Mouse (Mus musculus) lung, adult 2 months (tissue): Measurements from ENCODE around the gene Fam19a2.

Experiments
- CTCF ChIP-seq: fragments of 200-500 bp; IDR thresholded peaks from 2 replicates; pipeline ENCODE4 v1.5.1; 2011; ENCODE audit warnings: mild to moderate bottlenecking, low read length, control low read depth; ENCODE audit not compliant: insufficient read depth
- POLR2A ChIP-seq: fragments of 200-500 bp; IDR thresholded peaks from 2 replicates; pipeline ENCODE4 v1.6.1; 2011; ENCODE audit warnings: low read depth, mild to moderate bottlenecking, control low read depth, low read length, borderline replicate concordance; ENCODE audit errors: extremely low read depth

DNA sequence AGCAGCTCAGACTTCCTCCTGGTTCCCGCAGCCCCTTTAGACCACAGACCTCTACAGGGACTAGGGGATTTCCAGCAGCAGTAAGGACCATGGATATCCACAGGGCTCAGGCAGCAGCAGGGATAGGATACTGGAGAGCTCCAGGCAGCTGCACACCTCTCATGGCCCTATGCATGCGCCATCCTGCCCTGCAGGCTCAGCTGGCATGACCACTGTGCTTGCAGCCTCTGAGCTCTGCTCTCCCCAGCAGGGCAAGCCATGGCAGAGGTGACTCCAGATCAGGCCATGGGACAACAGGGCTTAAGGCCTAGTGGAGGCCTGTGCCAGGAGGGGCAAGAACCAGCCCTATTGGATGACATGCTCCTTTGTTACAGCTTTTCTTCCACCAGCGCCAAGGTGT lies 137.4 kb downstream of the Fam19a2 start:
- no peak for TF ChIP-seq CTCF
- no peak for TF ChIP-seq POLR2A
